Mouse (Mus musculus) myocyte (in vitro differentiated cells): ENCODE results near the gene Elk3.

ENCODE experiments used
- CEBPB ChIP-seq: IDR thresholded peaks from 2 replicates; pipeline ENCODE4 v1.6.1; 2011; ENCODE audit warnings: mild to moderate bottlenecking, moderate library complexity; ENCODE audit not compliant: poor library complexity, insufficient read depth, severe bottlenecking
- E2F4 ChIP-seq: IDR thresholded peaks from one replicate; pipeline ENCODE4 v1.6.1; 2011; ENCODE audit warnings: mild to moderate bottlenecking, control low read depth, moderate library complexity; ENCODE audit not compliant: insufficient read depth
- MYOD1 ChIP-seq, 3 experiments: IDR thresholded peaks; one replicate each; pipeline ENCODE4 v1.6.1; 2011; ENCODE audit warnings: control low read depth in 2 of 3, low read depth in 2 of 3, mild to moderate bottlenecking in 2 of 3, moderate library complexity in 1 of 3; ENCODE audit not compliant: insufficient read length in 2 of 3, control insufficient read depth in 1 of 3
- MYOG ChIP-seq, 3 experiments: IDR thresholded peaks; one replicate each; pipeline ENCODE4 v1.6.1; 2011; ENCODE audit warnings: control low read depth in 2 of 3, low read depth in 2 of 3, mild to moderate bottlenecking in 2 of 3; ENCODE audit not compliant: insufficient read length in 2 of 3, control insufficient read depth in 1 of 3, insufficient read depth in 1 of 3
- POLR2A ChIP-seq: IDR thresholded peaks from one replicate; pipeline ENCODE4 v1.6.1; 2011; ENCODE audit warnings: low read depth, mild to moderate bottlenecking, control low read depth, moderate library complexity; ENCODE audit not compliant: insufficient read length
- TCF12 ChIP-seq: IDR thresholded peaks from one replicate; pipeline ENCODE4 v1.6.1; 2011; ENCODE audit warnings: mild to moderate bottlenecking, control low read depth; ENCODE audit not compliant: poor library complexity, insufficient read depth, severe bottlenecking
- TCF3 ChIP-seq: IDR thresholded peaks from one replicate; pipeline ENCODE4 v1.6.1; 2011; ENCODE audit warnings: low read depth, control low read depth; ENCODE audit not compliant: insufficient read length
- USF1 ChIP-seq: IDR thresholded peaks from one replicate; pipeline ENCODE4 v1.6.1; 2011; ENCODE audit warnings: low read depth, mild to moderate bottlenecking, control low read depth, moderate library complexity

DNA sequence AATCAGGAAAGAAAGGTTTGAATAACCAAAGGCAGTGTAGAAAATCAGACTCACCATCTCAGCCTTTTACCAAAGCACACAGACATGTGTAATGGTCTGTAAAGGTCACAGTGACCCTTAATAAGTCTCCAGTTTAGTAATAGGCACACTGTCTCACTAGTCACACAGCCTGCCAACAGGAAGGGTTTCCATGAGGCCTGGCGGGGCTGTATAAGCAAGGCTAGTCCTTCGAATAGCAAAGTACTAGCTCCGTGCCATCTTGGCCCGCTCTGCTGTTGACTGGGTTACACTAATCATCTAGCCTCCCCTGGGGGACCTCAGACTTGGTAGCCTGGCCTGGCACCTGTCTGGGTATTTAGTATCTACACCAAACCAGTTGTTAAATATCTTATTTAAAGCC lies 20.6 kb upstream of the Elk3 start:
- TF ChIP-seq TCF12 (no peak), POLR2A (no peak), CEBPB (no peak), E2F4 (no peak), MYOD1 (IDR thresholded peaks at IDR 0.05; ENCODE audit: control insufficient read depth in 1 of 3, insufficient read length in 2 of 3, low read depth in 2 of 3) (no peak), TCF3 (no peak), MYOG (IDR thresholded peaks at IDR 0.05; ENCODE audit: control insufficient read depth in 1 of 3, insufficient read depth in 1 of 3, insufficient read length in 2 of 3, low read depth in 2 of 3) (no peak), USF1 (no peak)
